Mouse (Mus musculus): Measurements from ENCODE around the gene Il10.

DNA sequence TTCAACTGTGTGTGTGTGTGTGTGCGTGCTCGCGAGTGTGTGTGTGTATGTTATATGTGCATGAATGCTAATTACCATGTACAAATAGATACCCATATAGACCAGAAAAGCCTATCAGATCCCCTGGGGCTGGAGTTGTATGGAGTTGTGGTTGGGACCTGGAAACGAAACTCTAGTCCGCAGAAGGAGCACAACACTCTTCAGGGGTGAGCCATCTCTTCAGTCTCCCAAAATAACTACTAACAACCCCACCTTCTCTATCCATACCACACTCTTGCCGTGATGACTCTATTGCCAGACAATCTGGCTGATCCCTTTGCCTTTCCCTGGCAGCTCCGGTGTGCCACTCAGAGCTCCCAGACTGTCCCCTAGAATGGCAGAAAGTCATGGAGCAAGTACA, 3.8 kb upstream of the Il10 start:
- TF ChIP-seq POLR2A (IDR thresholded peaks at IDR 0.05; ENCODE audit: low read depth, low read length) (no peak), NELFE (IDR thresholded peaks at IDR 0.05; ENCODE audit: low read depth, low read length) (no peak), EP300 (IDR thresholded peaks at IDR 0.05; ENCODE audit: low read length) (no peak; the same call in 1 of the 2 replicates), NRF1 (IDR thresholded peaks at IDR 0.05; ENCODE audit: low read depth, low read length) (no peak), ZNF384 (IDR thresholded peaks at IDR 0.05; ENCODE audit: low read depth, low read length) (no peak), ELF1 (IDR thresholded peaks at IDR 0.05; ENCODE audit: low read depth, low read length) (no peak), SMC3 (IDR thresholded peaks at IDR 0.05; ENCODE audit: low read depth, low read length) (no peak)
